Mouse (Mus musculus): ENCODE measurements at regions not wholly inside any gene's neighbourhood (a gene's known extent, or its start where the extent isn't known, plus 50 kb on each side); places are given as distances from the start of the nearest gene placed in this dataset.

- DNase-seq (ENCODE audit: low read depth, low spot score): no peak
- TF ChIP-seq ZNF384 (IDR thresholded peaks at IDR 0.05; ENCODE audit: low read depth, low read length): no peak
- no peak for TF ChIP-seq CHD2 (IDR thresholded peaks at IDR 0.05; ENCODE audit: low read depth, low read length)
- TF ChIP-seq HCFC1 (IDR thresholded peaks at IDR 0.05; ENCODE audit: borderline replicate concordance, insufficient read depth, low read length): no peak
- TF ChIP-seq ZC3H11A (IDR thresholded peaks at IDR 0.05; ENCODE audit: borderline replicate concordance, low read depth, low read length): no peak
- no peak for TF ChIP-seq MAFK (IDR thresholded peaks at IDR 0.05; ENCODE audit: insufficient read depth, low read depth, low read length)
- no peaks in the 10 kb centered on the region for H3K36me3 ChIP-seq (ENCODE audit: control insufficient read depth, insufficient read depth, low read length, poor library complexity, severe bottlenecking)
- H3K27ac ChIP-seq (ENCODE audit: insufficient read depth, low read depth, low read length, poor library complexity, severe bottlenecking): no peak overlapping the region
- H3K9ac ChIP-seq (ENCODE audit: insufficient read depth, low read depth, low read length, poor library complexity, severe bottlenecking): no peak overlapping the region
- H3K4me1 ChIP-seq (ENCODE audit: control insufficient read depth in 2 of 2, insufficient read depth in 2 of 2, low read length in 2 of 2, poor library complexity in 1 of 2): no peaks in the 10 kb centered on the region
- no peaks in the 10 kb centered on the region for H3K9me3 ChIP-seq (ENCODE audit: control insufficient read depth, insufficient read depth, low read depth, low read length)
- in situ Hi-C loops (cut with MboI; ENCODE audit: low sequenced_read_pairs in 2 of 2, unreplicated experiment in 2 of 2): no loop called here
- no peak overlapping the region for H3K4me3 ChIP-seq (ENCODE audit: insufficient read depth in 1 of 2, low read depth in 1 of 2, low read length in 2 of 2, poor library complexity in 1 of 2, severe bottlenecking in 1 of 2)
These were observed 235.2 kb upstream of the Tbc1d5 start for GRCm38 (mm10) chr17:51414304-51414703.

- H3K4me1 ChIP-seq (ENCODE audit: control insufficient read depth in 2 of 2, insufficient read depth in 2 of 2, low read length in 2 of 2, poor library complexity in 1 of 2): peaks cover 0 to 2% of the 10 kb centered on the region in 2 experiments; a peak in 1 of 4 replicates
- TF ChIP-seq ZC3H11A (IDR thresholded peaks at IDR 0.05; ENCODE audit: borderline replicate concordance, low read depth, low read length): no peak
- in situ Hi-C loops (cut with MboI; ENCODE audit: low sequenced_read_pairs in 2 of 2, unreplicated experiment in 2 of 2): no loop called here
- H3K9me3 ChIP-seq (ENCODE audit: control insufficient read depth, insufficient read depth, low read depth, low read length): no peaks in the 10 kb centered on the region
- no peak overlapping the region for H3K9ac ChIP-seq (ENCODE audit: insufficient read depth, low read depth, low read length, poor library complexity, severe bottlenecking)
- DNase-seq (ENCODE audit: low read depth, low spot score): no peak
- H3K36me3 ChIP-seq (ENCODE audit: control insufficient read depth, insufficient read depth, low read length, poor library complexity, severe bottlenecking): no peaks in the 10 kb centered on the region
- H3K4me3 ChIP-seq (ENCODE audit: insufficient read depth in 1 of 2, low read depth in 1 of 2, low read length in 2 of 2, poor library complexity in 1 of 2, severe bottlenecking in 1 of 2): no peak overlapping the region
- no peak overlapping the region for H3K27ac ChIP-seq (ENCODE audit: insufficient read depth, low read depth, low read length, poor library complexity, severe bottlenecking)
These were observed 234.6 kb upstream of the Tbc1d5 start for GRCm38 (mm10) chr17:51413741-51414140.

DNA sequence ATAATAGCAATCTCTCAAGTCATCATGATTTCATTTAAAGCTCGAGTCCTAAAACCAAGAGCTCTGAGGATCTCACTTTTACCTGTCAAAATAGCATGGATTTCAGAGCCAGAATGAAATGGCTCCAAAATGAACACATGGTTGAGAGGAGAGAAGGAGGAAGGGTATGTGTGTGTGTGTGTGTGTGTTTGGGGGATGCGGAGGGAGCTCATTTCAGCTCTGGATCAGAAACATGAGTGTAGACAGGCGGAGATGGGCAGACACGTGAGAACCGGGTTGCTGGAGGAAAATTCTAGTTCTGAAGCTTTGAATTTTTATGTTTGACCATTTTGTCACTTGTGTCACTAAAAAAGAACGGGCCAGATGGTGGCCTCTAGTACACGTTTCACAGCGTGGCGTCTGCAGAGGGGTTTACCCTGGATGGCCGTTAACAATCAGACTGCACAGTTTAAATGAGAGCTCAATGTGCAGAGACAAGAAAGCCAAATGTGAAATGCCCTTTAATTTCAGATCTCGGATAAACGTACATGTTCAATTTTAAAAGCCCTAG is 232.5 kb upstream of the Tbc1d5 start:
- H3K9me3 ChIP-seq (ENCODE audit: control insufficient read depth, insufficient read depth, low read depth, low read length): no peaks in the 10 kb centered on the region
- no peak overlapping the region for H3K27ac ChIP-seq (ENCODE audit: insufficient read depth, low read depth, low read length, poor library complexity, severe bottlenecking)
- no peaks in the 10 kb centered on the region for H3K36me3 ChIP-seq (ENCODE audit: control insufficient read depth, insufficient read depth, low read length, poor library complexity, severe bottlenecking)
- no peak overlapping the region for H3K4me3 ChIP-seq (ENCODE audit: insufficient read depth in 1 of 2, low read depth in 1 of 2, low read length in 2 of 2, poor library complexity in 1 of 2, severe bottlenecking in 1 of 2)
- no peak for TF ChIP-seq CHD2 (IDR thresholded peaks at IDR 0.05; ENCODE audit: low read depth, low read length)
- TF ChIP-seq HCFC1 (IDR thresholded peaks at IDR 0.05; ENCODE audit: borderline replicate concordance, insufficient read depth, low read length): no peak
- TF ChIP-seq ZC3H11A (IDR thresholded peaks at IDR 0.05; ENCODE audit: borderline replicate concordance, low read depth, low read length): no peak
- no peak for TF ChIP-seq ZNF384 (IDR thresholded peaks at IDR 0.05; ENCODE audit: low read depth, low read length)
- DNase-seq (ENCODE audit: low read depth, low spot score): no peak
- in situ Hi-C loops (cut with MboI; ENCODE audit: low sequenced_read_pairs in 2 of 2, unreplicated experiment in 2 of 2): no loop called here
- peaks cover 0 to 4% of the 10 kb centered on the region in 2 experiments; a peak in 1 of 4 replicates for H3K4me1 ChIP-seq (ENCODE audit: control insufficient read depth in 2 of 2, insufficient read depth in 2 of 2, low read length in 2 of 2, poor library complexity in 1 of 2)
- no peak overlapping the region for H3K9ac ChIP-seq (ENCODE audit: insufficient read depth, low read depth, low read length, poor library complexity, severe bottlenecking)

GRCm38 (mm10) chr17:51408894-51409293 is 229.7 kb upstream of the Tbc1d5 start:
- Histone ChIP-seq H3K27ac (ENCODE audit: insufficient read depth, low read depth, low read length, poor library complexity, severe bottlenecking) (no peak overlapping the region), H3K36me3 (ENCODE audit: control insufficient read depth, insufficient read depth, low read length, poor library complexity, severe bottlenecking) (no peaks in the 10 kb centered on the region), H3K4me3 (ENCODE audit: insufficient read depth in 1 of 2, low read depth in 1 of 2, low read length in 2 of 2, poor library complexity in 1 of 2, severe bottlenecking in 1 of 2) (no peak overlapping the region), H3K9me3 (ENCODE audit: control insufficient read depth, insufficient read depth, low read depth, low read length) (no peaks in the 10 kb centered on the region), H3K9ac (ENCODE audit: insufficient read depth, low read depth, low read length, poor library complexity, severe bottlenecking) (no peak overlapping the region), H3K4me1 (ENCODE audit: control insufficient read depth in 2 of 2, insufficient read depth in 2 of 2, low read length in 2 of 2, poor library complexity in 1 of 2) (peaks cover 0 to 4% of the 10 kb centered on the region in 2 experiments; a peak in 1 of 4 replicates)
- TF ChIP-seq MAFK (IDR thresholded peaks at IDR 0.05; ENCODE audit: insufficient read depth, low read depth, low read length) (no peak), HCFC1 (IDR thresholded peaks at IDR 0.05; ENCODE audit: borderline replicate concordance, insufficient read depth, low read length) (no peak), ZNF384 (IDR thresholded peaks at IDR 0.05; ENCODE audit: low read depth, low read length) (no peak), ZC3H11A (IDR thresholded peaks at IDR 0.05; ENCODE audit: borderline replicate concordance, low read depth, low read length) (no peak), CHD2 (IDR thresholded peaks at IDR 0.05; ENCODE audit: low read depth, low read length) (no peak)
- in situ Hi-C loops (cut with MboI; ENCODE audit: low sequenced_read_pairs in 2 of 2, unreplicated experiment in 2 of 2): no loop called here
- DNase-seq (ENCODE audit: low read depth, low spot score): no peak

- in situ Hi-C loops (cut with MboI; ENCODE audit: low sequenced_read_pairs in 2 of 2, unreplicated experiment in 2 of 2): no loop called here
- no peak overlapping the region for H3K4me3 ChIP-seq (ENCODE audit: insufficient read depth in 1 of 2, low read depth in 1 of 2, low read length in 2 of 2, poor library complexity in 1 of 2, severe bottlenecking in 1 of 2)
These were observed 229.2 kb upstream of the Tbc1d5 start for GRCm38 (mm10) chr17:51408367-51408766.

More at GRCm38 (mm10) chr17:51408367-51408766, 229.2 kb upstream of the Tbc1d5 start:
- Histone ChIP-seq H3K27ac (ENCODE audit: insufficient read depth, low read depth, low read length, poor library complexity, severe bottlenecking) (no peak overlapping the region), H3K36me3 (ENCODE audit: control insufficient read depth, insufficient read depth, low read length, poor library complexity, severe bottlenecking) (no peaks in the 10 kb centered on the region), H3K9me3 (ENCODE audit: control insufficient read depth, insufficient read depth, low read depth, low read length) (no peaks in the 10 kb centered on the region), H3K9ac (ENCODE audit: insufficient read depth, low read depth, low read length, poor library complexity, severe bottlenecking) (no peak overlapping the region), H3K4me1 (ENCODE audit: control insufficient read depth in 2 of 2, insufficient read depth in 2 of 2, low read length in 2 of 2, poor library complexity in 1 of 2) (peaks cover 0 to 4% of the 10 kb centered on the region in 2 experiments; a peak in 1 of 4 replicates)
- DNase-seq (ENCODE audit: low read depth, low spot score): no peak
- TF ChIP-seq ZC3H11A (IDR thresholded peaks at IDR 0.05; ENCODE audit: borderline replicate concordance, low read depth, low read length): no peak
- TF ChIP-seq MAFK (IDR thresholded peaks at IDR 0.05; ENCODE audit: insufficient read depth, low read depth, low read length): no peak
- TF ChIP-seq ZNF384 (IDR thresholded peaks at IDR 0.05; ENCODE audit: low read depth, low read length): no peak
- no peak for TF ChIP-seq CHD2 (IDR thresholded peaks at IDR 0.05; ENCODE audit: low read depth, low read length)
- no peak for TF ChIP-seq HCFC1 (IDR thresholded peaks at IDR 0.05; ENCODE audit: borderline replicate concordance, insufficient read depth, low read length)

Data from ES-E14 (cell line).